Mouse (Mus musculus) heart, postnatal 0 days (tissue): Measurements from ENCODE around the gene Got2. TPM values are rescaled to one million over a fixed set of nuclear protein-coding genes. Genes with fewer than 3 reads are reported as not detected.

ENCODE experiments used
- ATAC-seq: fragments of 200-750 bp; cut with Nextera tagmentation; 2 replicates; pipeline ENCODE4 v1.8.0; 2017; ENCODE audit warnings: low read depth, moderate number of reproducible peaks, moderate library complexity; ENCODE audit not compliant: insufficient read depth
- DNase-seq: peaks from one replicate; pipeline ENCODE4 v3.0.0-alpha.2; 2016; ENCODE audit warnings: low spot score
- H3K27ac ChIP-seq: fragments of 300-500 bp; sonication (generic); 2 replicates; pipeline ENCODE4 v1.5.1; 2014; ENCODE audit warnings: low read depth, mild to moderate bottlenecking
- H3K27me3 ChIP-seq: fragments of 300-500 bp; sonication (generic); 2 replicates; pipeline ENCODE4 v1.6.1; 2014; ENCODE audit warnings: low read length, mixed read lengths; ENCODE audit not compliant: control insufficient read depth, insufficient read depth
- H3K36me3 ChIP-seq: fragments of 300-500 bp; sonication (generic); replicated peaks from 2 replicates; pipeline ENCODE4 v1.6.1; 2014; ENCODE audit warnings: low read length, mixed read lengths; ENCODE audit not compliant: control insufficient read depth, insufficient read depth
- H3K4me1 ChIP-seq: fragments of 300-500 bp; sonication (generic); 2 replicates; pipeline ENCODE4 v1.6.1; 2014; ENCODE audit warnings: antibody characterized with exemption; ENCODE audit not compliant: control insufficient read depth, insufficient read depth
- H3K4me2 ChIP-seq: fragments of 300-500 bp; sonication (generic); 2 replicates; pipeline ENCODE4 v1.6.1; 2014; ENCODE audit warnings: low read depth, mild to moderate bottlenecking, low read length, moderate library complexity
- H3K4me3 ChIP-seq: fragments of 300-500 bp; sonication (generic); 2 replicates; pipeline ENCODE4 v1.5.1; 2014; ENCODE audit warnings: low read depth, low read length
- H3K9ac ChIP-seq: fragments of 300-500 bp; sonication (generic); replicated peaks from 2 replicates; pipeline ENCODE4 v1.6.1; 2014; ENCODE audit warnings: low read depth, low read length, mixed read lengths
- H3K9me3 ChIP-seq: fragments of 300-500 bp; sonication (generic); replicated peaks from 2 replicates; pipeline ENCODE4 v1.6.1; 2016; ENCODE audit warnings: low read length; ENCODE audit not compliant: control insufficient read depth
- CTCF ChIP-seq: IDR thresholded peaks from 2 replicates; pipeline ENCODE4 v1.5.1; 2016; ENCODE audit warnings: antibody characterized with exemption, control low read depth, low read depth
- EP300 ChIP-seq: IDR thresholded peaks from 2 replicates; pipeline ENCODE4 v1.6.1; 2016; ENCODE audit warnings: antibody characterized with exemption, low read depth
- WGBS: fragments of 180-500 bp; shearing (Covaris S2); extraction: QIAGEN DNeasy Blood & Tissue Kit; methylation state at CpG from one replicate; pipeline ENCODE4 v1.1.7; 2014; 5-methylcytosine and 5-hydroxymethylcytosine counted together
- polyA plus RNA-seq: library from polyadenylated mRNA; unstranded; fragments of >200 nt; fragmentation: Nextera tagmentation; extraction: Ambion mirVana; gene quantifications from 2 replicates; pipeline ENCODE4 v1.2.1, GENCODE M21; 2015
- total RNA-seq: library from RNA; depleted of rRNA; stranded (reverse); fragments of >200 nt; gene quantifications from 2 replicates; pipeline ENCODE4 v1.2.3, GENCODE M21; 2014; ENCODE audit warnings: low replicate concordance; rRNA removed

Got2 gene
- total and polyA plus RNA-seq, 2 experiments from 2014 or later = 617 to 624 TPM

DNA sequence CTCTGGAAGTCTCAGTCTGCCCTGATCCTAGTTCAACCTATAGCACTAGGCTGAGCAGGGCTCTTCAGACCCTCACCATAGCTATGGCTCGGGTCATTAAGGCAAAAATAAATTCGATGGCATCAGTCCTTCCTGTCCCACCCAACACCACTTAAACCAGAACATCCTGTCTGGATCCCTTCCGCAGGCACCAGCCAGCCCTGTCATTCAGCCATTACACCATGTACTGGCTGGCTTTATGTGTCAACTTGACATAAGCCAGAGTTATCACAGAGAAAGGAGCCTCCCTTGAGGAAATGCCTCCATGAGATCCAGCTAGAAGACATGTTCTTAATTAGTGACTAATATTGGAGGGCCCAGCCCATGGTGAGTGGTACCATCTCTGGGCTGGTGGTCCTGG lies 65.6 kb downstream of the Got2 start:
- no peaks in the 10 kb centered on the region for H3K9me3 ChIP-seq
- H3K4me2 ChIP-seq = no peak overlapping the region
- 14% methylated on average over 3 of the region's 3 CpGs for WGBS
- peak; percentile 43 for DNase-seq
- peak overlapping the region; percentile 38 for H3K27ac ChIP-seq
- TF ChIP-seq CTCF = no peak
- TF ChIP-seq EP300 = no peak
- H3K4me3 ChIP-seq = no peak overlapping the region
- H3K27me3 ChIP-seq = no peaks in the 10 kb centered on the region
- H3K4me1 ChIP-seq = peaks cover 12% of the 10 kb centered on the region
- H3K9ac ChIP-seq = no peak overlapping the region
- peak; percentile 82 for ATAC-seq
- H3K36me3 ChIP-seq = no peaks in the 10 kb centered on the region

DNA sequence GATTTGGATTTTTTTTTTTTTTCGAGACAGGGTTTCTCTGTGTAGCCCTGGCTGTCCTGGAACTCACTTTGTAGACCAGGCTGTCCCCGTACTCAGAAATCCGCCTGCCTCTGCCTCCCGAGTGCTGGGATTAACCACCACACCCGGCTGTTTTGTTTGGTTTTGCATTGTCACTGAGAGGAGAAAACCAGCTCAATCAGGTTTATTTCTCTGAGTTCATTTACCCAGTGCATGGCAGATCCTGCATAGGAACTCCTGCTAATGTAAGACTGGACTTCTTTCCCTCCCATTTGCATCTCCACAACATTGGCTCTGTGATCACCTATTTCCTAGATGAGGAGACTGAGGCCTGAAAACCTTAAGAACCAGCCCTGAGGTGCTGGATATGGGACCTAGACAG lies 66.3 kb downstream of the Got2 start:
- no peak overlapping the region for H3K4me2 ChIP-seq
- H3K27ac ChIP-seq = peak overlapping the region; percentile 38; the same call in 1 of the 2 replicates
- WGBS = 78% methylated on average over 5 of the region's 5 CpGs
- no peak overlapping the region for H3K9ac ChIP-seq
- no peaks in the 10 kb centered on the region for H3K9me3 ChIP-seq
- H3K36me3 ChIP-seq = no peaks in the 10 kb centered on the region
- H3K4me3 ChIP-seq = no peak overlapping the region
- ATAC-seq (no peak), DNase-seq (no peak)
- no peak for TF ChIP-seq EP300
- TF ChIP-seq CTCF = no peak
- H3K4me1 ChIP-seq = peaks cover 18% of the 10 kb centered on the region
- no peaks in the 10 kb centered on the region for H3K27me3 ChIP-seq

DNA sequence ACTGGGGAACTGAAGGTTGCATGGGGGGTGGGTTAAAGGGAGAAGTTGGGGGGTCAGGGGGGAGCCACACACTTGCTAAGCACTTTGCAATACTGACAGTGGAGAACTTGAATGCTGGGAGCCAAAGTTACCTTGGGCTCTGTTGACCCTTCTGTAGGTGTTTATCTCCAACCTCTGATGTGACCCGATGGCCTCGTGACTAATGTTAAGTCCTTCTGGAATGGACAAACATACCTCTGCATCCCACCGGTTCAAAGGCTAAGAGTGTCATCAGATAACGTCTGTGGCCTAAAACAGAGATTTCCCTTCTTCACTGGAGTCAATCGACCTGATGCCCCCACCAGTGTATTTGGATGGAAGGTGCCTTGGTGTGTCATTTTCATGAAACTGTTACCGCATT lies 67.1 kb downstream of the Got2 start:
- no peak overlapping the region for H3K27ac ChIP-seq

DNA sequence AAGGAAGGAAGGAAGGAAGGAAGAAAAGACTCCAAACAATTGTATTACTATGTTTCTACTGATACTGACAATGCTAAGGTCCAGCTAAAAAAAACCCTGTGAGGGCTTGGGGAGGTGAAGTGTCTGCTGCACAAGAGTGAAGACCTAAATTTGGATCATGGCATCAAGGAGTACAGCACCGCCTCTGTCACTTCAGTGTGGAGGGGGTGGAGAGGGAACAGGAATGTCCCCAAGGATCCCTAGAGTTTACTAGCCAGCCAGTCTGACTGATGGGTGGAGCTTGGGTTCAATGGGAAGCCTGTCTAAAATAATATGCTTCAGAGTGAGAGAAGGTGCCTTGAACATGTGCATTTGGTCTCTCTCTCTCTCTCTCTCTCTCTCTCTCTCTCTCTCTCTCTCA lies 70.1 kb downstream of the Got2 start:
- TF ChIP-seq CTCF (no peak), EP300 (no peak)
- Histone ChIP-seq H3K27me3 (no peaks in the 10 kb centered on the region), H3K4me2 (peak overlapping the region; percentile 41), H3K9me3 (no peaks in the 10 kb centered on the region), H3K4me3 (no peak overlapping the region), H3K9ac (no peak overlapping the region), H3K27ac (peak overlapping the region; percentile 89), H3K36me3 (no peaks in the 10 kb centered on the region), H3K4me1 (peaks cover 29% of the 10 kb centered on the region)
- 13% methylated on average over 1 of the region's 1 CpGs for WGBS
- ATAC-seq = peak; percentile 85
- DNase-seq = peak; percentile 81

More for the DNA sequence above, 67.1 kb downstream of the Got2 start:
- H3K27me3 ChIP-seq = no peaks in the 10 kb centered on the region
- TF ChIP-seq EP300 = no peak
- TF ChIP-seq CTCF = no peak
- ATAC-seq (no peak), DNase-seq (no peak)
- H3K4me3 ChIP-seq = no peak overlapping the region
- no peak overlapping the region for H3K9ac ChIP-seq
- no peaks in the 10 kb centered on the region for H3K36me3 ChIP-seq
- peaks cover 26% of the 10 kb centered on the region for H3K4me1 ChIP-seq
- 81% methylated on average over 6 of the region's 6 CpGs for WGBS
- H3K9me3 ChIP-seq = no peaks in the 10 kb centered on the region
- no peak overlapping the region for H3K4me2 ChIP-seq

DNA sequence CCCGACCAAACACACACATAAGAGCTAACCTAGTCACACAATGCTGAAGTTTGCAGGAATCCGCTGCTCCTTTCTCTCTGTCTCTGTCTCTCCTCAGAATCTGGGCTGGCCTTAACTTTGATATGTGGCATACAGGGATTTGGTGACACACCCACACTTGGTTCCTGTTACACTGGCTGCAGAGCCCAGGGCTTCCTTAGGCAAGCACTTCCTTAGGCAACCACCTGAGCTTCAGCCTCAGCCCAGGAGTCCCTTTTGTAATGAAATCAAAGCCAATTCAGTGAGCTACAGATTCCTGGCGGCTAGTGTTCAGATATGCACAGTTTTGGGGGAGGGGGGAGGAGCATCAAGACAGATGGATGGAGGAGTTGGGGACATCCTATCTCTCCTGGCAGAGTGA lies 70.8 kb downstream of the Got2 start:
- Histone ChIP-seq H3K9me3 (no peaks in the 10 kb centered on the region), H3K27me3 (no peaks in the 10 kb centered on the region), H3K9ac (0 out of 2 replicates have a peak overlapping the region, but pooled peaks have one; percentile 4), H3K27ac (peak overlapping the region; percentile 89), H3K4me1 (peaks cover 29% of the 10 kb centered on the region), H3K36me3 (no peaks in the 10 kb centered on the region), H3K4me3 (no peak overlapping the region), H3K4me2 (peak overlapping the region; percentile 41)
- DNase-seq (no peak), ATAC-seq (no peak)
- 59% methylated on average over 3 of the region's 3 CpGs for WGBS
- TF ChIP-seq CTCF = no peak
- TF ChIP-seq EP300 = no peak

DNA sequence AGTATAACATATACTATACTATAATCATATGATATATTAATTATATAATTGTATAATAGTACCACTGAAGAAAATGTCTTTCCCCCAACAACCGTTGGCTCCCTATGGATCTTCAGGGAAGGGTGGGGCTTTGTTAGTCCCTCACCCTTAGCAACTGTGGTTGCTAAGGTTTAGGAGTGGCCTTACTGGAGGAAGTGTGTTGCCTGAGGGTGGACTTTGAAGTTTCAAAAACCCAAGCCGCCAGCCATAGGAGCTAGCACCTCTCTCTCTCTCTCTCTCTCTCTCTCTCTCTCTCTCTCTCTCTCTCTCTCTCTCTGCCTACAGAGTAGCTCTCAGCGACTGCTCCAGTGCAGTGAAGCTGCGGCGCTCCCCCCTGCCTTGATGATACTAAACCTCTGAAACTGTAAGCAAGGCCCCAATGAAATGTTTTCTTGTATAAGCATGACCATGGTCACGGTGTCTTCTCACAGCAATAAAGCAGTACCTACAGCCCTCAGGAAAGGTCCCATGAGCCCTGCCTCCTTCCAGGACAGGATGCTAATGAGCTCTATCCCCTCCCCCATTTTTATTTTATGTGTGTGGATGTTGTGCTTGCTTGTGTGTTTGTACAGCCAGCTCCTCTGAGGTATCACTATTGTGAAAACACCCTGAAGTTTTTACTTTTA lies 72.2 kb downstream of the Got2 start:
- H3K27ac ChIP-seq = no peak overlapping the region

More for the DNA sequence above, 72.2 kb downstream of the Got2 start:
- Histone ChIP-seq H3K36me3 (no peaks in the 10 kb centered on the region), H3K4me2 (no peak overlapping the region), H3K9me3 (no peaks in the 10 kb centered on the region), H3K4me3 (no peak overlapping the region), H3K27me3 (no peaks in the 10 kb centered on the region), H3K9ac (no peak overlapping the region), H3K4me1 (peaks cover 35% of the 10 kb centered on the region)
- TF ChIP-seq EP300 (no peak), CTCF (no peak)
- ATAC-seq = no peak
- 47% methylated on average over 6 of the region's 6 CpGs for WGBS
- no peak for DNase-seq

Other genes with a start within 250 kb of the Got2 start
- 563 and 621 TPM in 2 replicates for gene Ndrg4, start 211.6 kb downstream of the Got2 start, total RNA-seq
- gene Ndrg4, start 211.6 kb downstream of the Got2 start, polyA plus RNA-seq = 382 and 425 TPM in 2 replicates
- gene Setd6, start 172.7 kb downstream of the Got2 start, total RNA-seq = 13.7 and 20.2 TPM in 2 replicates
- 10.7 and 12.8 TPM in 2 replicates for gene Setd6, start 172.7 kb downstream of the Got2 start, polyA plus RNA-seq
- gene Cnot1, start 81.1 kb downstream of the Got2 start, total RNA-seq = 203 and 290 TPM in 2 replicates
- 21.0 and 22.7 TPM in 2 replicates for gene Cnot1, start 81.1 kb downstream of the Got2 start, polyA plus RNA-seq
- gene Sap18b, start 63.2 kb downstream of the Got2 start, total RNA-seq = 65.4 and 65.9 TPM in 2 replicates
- gene Sap18b, start 63.2 kb downstream of the Got2 start, polyA plus RNA-seq = 283 and 292 TPM in 2 replicates
- 8.7 and 12.5 TPM in 2 replicates for gene Slc38a7, start 35.0 kb downstream of the Got2 start, total RNA-seq
- gene Slc38a7, start 35.0 kb downstream of the Got2 start, polyA plus RNA-seq = 7.2 and 7.8 TPM in 2 replicates